Mouse (Mus musculus) adrenal gland, postnatal 25 days (tissue): ENCODE results near the gene Bri3bp. TPM values are rescaled to one million over a fixed set of nuclear protein-coding genes. Genes with fewer than 3 reads are reported as not detected.
"Not testable (repeated sequence)": the region's sequence is repeated elsewhere in the genome, so short reads cannot be mapped to it uniquely, and the experiment has no call there.

Experiments used
- DNase-seq: peaks from one replicate; pipeline ENCODE4 v3.0.0; 2021; ENCODE audit warnings: mixed read lengths
- long read RNA-seq: library from polyadenylated mRNA; stranded (forward); transcript quantifications from one replicate; pipeline ENCODE4 v2.0.0, GENCODE M21; 2021
- total RNA-seq: library from RNA; stranded (reverse); gene quantifications from 2 replicates; pipeline ENCODE4 v1.2.3, GENCODE M21; 2021

Bri3bp gene
- 18.4 and 37.3 TPM in 2 replicates for total RNA-seq
- long read RNA-seq, full-length matches to known transcripts: 24 of 26 reads
- long read RNA-seq, partial matches to known transcripts: 1 of 26 reads
- long read RNA-seq, other reads (novel, unspliced or antisense): 1 of 26 reads

DNA sequence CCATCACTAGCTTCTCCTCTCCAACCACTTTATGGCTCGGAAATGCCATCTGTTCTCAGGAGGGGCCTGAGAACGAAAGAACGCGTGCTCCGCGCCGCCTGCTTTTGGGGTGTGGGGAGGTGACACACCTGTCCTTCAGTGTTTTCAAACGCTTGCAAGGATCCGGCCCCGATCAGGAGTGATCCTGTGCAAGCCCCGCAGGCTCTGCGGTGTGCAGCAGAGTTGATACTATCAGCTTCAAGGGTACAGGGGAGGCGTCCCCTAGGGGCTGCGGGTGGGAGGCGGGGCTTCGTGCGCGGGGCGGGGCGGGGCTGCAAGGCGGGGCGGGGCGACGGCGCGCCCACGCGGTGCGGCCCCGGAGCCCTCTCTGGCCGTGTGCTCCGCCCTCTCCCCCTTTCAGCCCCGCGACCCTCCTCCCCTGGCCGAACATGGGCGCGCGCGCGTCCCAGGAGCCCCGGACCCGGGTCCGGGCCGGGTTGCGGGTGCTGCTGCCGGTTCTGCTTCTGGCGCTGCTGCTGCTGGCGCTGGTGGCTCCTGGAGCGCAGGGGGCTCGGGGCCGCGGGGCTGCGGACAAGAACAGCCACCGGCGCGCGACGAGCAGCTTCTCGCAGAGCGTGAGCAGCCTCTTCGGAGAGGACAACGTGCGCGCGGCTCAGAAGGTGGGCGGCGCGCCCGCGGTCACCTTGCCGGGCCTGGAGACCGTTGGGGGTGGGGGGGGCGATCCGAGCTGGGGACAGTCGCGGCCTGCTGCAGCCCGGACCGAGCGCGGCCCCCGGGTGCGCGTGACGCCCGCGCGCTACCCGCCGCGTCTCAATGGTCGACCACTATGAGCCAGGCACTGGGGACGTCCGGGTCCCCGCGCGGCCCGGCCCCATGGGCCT, at the start of gene Bri3bp:
Gene Bri3bp (plus strand): TSS at position 335 of the 881 bp plus-strand sequence.
- DNase-seq: peak; percentile 74

- DNase-seq: peak; percentile 77
Measured at GRCm38 (mm10) chr5:125391609-125392008, 49.8 kb upstream of the Bri3bp start.

GRCm38 (mm10) chr5:125392176-125392575, 49.2 kb upstream of the Bri3bp start:
- DNase-seq: not testable (repeated sequence)

DNA sequence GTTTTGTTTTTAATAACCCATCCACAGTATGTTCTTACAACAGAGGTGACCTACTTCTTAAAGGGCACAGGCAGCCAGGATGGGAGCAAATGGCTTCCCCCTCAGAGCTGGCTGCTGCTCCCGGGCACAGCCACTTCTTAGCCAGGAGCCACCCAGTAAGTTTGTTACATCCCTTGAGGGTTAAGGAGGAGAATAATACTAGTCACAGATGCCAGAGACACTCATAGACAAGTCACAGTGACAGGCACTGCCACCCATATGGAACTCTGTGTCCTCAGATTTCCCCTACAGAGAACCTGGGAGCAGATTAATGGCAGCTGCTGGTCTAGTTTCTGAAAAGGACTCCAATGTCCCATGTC, 48.8 kb upstream of the Bri3bp start:
- DNase-seq: no peak

- DNase-seq: peak; percentile 95
Measured at GRCm38 (mm10) chr5:125392977-125393621, 48.3 kb upstream of the Bri3bp start.

- DNase-seq: peak; percentile 75
Measured at GRCm38 (mm10) chr5:125393622-125394603, 47.5 kb upstream of the Bri3bp start.

GRCm38 (mm10) chr5:125395008-125395407, 46.4 kb upstream of the Bri3bp start:
- DNase-seq: no peak

GRCm38 (mm10) chr5:125400903-125401302, 40.5 kb upstream of the Bri3bp start:
- no peak for DNase-seq

DNA sequence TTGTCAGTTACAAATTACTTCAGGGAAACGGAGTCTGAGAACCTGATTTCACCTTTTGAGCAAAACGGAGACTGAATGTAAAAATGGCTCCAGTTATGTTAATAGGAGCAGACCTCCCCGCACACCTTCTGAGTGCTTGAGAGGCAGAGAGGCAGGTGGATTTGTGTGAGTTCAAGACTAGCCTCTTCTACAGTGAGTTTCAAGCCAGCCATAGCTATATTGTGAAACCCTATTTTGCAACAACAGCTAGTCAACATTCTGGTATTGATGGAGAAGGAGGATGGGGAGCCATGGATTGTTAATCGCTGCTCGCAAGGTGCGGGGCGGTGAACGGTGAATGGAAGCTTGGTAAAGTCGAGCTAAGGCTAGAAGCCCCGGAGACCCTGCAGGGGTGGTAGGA, 38.9 kb upstream of the Bri3bp start:
- DNase-seq: no peak

- no peak for DNase-seq
Measured at GRCm38 (mm10) chr5:125402991-125403390, 38.4 kb upstream of the Bri3bp start.

DNA sequence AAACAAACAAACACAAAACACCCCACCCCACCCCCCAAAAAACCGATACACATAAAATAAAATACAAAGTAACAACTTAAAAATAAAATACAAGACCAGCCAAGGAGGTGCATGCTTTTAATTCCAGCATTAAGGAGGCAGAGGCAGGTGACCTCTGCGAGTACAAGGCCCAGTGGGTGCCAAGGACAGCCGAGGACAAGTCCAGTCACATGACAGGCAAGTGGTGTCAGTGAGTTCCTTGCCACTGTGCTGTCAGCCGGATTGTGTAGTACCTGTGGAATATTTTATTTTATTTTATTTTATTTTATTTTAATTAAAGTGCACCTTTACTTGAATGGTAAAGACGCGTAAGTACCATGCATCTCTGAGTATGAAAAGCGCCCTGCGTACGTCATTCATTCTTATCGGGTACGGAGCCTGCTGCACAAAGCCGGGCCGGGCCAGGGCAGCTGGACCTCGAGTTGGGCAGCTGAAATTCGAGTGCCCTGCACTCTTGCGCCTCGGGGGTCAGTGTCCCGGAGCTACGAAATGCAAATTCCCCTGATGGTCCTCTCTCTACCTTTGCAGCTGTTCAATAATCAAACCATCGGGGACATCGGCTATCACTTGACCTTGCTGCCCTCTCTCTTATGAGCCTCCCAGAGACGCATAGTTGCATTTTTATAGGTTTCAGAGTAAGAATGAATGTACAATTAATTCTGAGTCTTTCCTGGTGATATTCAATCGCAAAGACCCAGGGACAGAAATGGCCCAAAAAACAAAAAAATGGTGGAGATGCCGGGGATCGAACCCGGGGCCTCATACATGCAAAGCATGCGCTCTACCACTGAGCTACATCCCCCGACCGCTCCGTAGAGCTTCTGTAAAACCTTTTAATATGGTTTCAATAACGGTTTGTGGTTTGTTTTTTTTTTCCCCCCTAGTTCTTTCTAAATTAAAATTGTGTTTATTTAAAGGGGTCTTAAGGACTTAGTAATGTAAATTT, 37.6 kb upstream of the Bri3bp start:
- DNase-seq: peak; percentile 69

GRCm38 (mm10) chr5:125404536-125404902, 36.8 kb upstream of the Bri3bp start:
- no peak for DNase-seq

- DNase-seq: peak; percentile 41
Measured at GRCm38 (mm10) chr5:125404903-125405545, 36.3 kb upstream of the Bri3bp start.

GRCm38 (mm10) chr5:125405546-125406248, 35.7 kb upstream of the Bri3bp start:
- DNase-seq: peak; percentile 80

DNA sequence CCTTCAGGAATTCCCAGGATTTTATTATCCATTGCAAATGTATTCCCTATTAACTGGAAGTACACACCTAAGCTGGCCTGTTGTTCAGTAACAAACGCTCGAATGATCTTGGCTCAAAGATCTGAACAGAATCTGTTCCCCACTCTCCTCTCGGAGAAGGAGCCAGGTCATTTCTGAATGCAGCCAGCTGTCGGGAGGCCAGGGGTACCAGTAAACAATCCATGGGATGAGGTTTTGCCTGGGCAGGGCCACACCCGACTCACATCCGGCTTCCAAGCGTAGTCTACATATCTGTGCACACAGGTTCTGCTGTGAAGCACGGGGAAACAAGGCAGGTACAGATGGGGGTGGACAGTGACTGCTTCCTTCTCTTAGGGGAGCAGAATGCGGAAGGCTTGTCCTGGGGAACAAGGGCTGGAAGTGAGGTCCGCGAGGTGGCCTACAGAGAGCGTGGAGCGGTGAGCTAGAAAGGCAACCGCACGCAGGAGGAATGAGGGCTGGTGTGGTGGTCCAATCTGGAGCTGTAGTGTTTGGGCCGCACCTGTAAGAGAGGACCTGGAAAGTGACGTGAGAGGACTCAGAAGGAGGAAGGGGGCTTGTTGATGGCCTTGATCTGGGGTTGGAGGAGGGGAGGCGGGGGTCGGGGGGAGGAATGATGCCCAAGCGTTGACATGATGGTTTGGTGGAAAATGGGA, 34.9 kb upstream of the Bri3bp start:
- DNase-seq: peak; percentile 46

DNA sequence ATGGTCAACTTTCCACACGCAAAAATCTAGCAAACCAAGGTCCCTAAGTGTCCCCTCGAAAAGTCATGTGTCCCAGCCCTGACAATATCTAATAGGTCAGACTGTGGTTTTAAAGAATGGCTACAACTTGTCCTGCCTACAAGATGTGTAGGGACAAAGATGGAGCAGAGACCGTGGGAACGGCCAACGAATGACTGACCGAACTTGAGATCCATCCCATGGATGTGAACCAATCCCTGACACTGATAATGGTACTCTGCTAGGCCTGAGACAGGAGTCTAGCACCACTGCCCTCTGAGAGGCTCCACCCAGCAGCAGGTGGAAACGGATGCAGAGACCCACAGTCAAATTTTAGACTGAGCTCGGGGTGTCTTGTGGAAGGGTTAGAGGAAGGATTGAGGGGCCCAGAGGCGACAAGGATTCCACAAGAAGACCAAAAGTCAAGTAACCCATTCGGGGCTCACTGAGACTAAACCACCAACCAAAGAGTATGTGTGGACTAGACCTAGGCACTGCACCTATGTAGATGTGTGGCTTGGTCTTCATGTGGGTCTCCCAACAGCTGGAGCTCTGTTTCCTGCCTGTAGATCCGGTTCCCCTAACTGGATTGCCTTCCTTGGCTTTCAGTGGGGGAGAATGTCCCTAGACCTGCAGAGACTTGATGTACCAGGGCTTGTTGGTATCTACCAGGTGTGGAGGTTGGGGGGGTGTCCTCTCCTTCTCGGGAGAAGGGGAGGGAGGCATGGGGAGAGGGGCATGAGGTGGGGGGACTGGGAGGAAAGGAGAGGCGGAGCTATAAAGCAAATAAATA, 34.1 kb upstream of the Bri3bp start:
- no peak for DNase-seq

DNA sequence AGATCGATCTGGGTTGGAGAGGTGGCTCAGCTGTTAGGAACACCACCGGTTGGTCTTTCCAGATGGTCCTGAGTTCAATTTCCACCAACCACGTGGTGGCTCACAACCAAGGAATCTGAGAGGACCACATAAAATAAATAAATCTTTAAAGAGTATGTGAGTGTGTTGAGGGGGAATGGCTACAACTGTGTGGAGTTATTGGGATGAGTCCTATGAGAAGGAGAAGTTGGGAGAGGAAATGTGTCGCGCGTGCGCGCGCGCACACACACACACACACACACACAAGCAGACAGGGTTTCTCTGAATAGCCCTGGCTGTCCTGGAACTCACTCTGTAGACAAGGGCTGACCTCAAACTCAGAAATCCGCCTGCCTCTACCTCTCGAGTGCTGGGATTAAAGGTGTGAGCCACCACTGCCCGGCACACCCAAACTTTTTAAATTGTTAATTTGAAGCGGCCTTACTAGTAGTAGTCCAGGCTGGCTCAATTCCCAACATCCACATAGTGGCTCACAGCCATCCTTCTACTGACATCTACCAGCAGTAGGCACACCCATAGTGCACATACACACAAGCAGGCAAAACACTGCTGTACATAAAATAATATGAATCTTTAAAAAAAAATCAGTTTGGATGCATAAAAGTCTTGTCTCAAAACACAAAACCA, 33.3 kb upstream of the Bri3bp start:
- DNase-seq: no peak

- DNase-seq: peak; percentile 87
Measured at GRCm38 (mm10) chr5:125408842-125409241, 32.5 kb upstream of the Bri3bp start.
